Mouse (Mus musculus): ENCODE measurements around the gene Gcnt1.

Gcnt1 gene

GRCm38 (mm10) chr19:17364741-17365140, 7.9 kb downstream of the Gcnt1 start:
- peak; percentile 45 to 66 for DNase-seq

GRCm38 (mm10) chr19:17361181-17361580, 11.5 kb downstream of the Gcnt1 start:
- DNase-seq: no peak

- DNase-seq: no peak
Observed at GRCm38 (mm10) chr19:17359315-17359890, 13.2 kb downstream of the Gcnt1 start.

GRCm38 (mm10) chr19:17357391-17357790, 15.3 kb downstream of the Gcnt1 start:
- no peak for DNase-seq

- DNase-seq: no peak
Observed at GRCm38 (mm10) chr19:17356932-17357331, 15.7 kb downstream of the Gcnt1 start.

- peak; percentile 82 to 89 for DNase-seq
Observed at GRCm38 (mm10) chr19:17355950-17356867, 16.4 kb downstream of the Gcnt1 start.

GRCm38 (mm10) chr19:17355361-17355760, 17.3 kb downstream of the Gcnt1 start:
- peak; percentile 28 to 48 for DNase-seq

- DNase-seq: peak; percentile 44 to 53
Observed at GRCm38 (mm10) chr19:17354797-17355196, 17.8 kb downstream of the Gcnt1 start.

- DNase-seq: no peak
Observed at GRCm38 (mm10) chr19:17354362-17354761, 18.3 kb downstream of the Gcnt1 start.

- DNase-seq: no peak
Observed at GRCm38 (mm10) chr19:17353727-17354126, 18.9 kb downstream of the Gcnt1 start.

- no peak for DNase-seq
Observed at GRCm38 (mm10) chr19:17347852-17348251, 24.8 kb downstream of the Gcnt1 start.

- no peak for DNase-seq
Observed at GRCm38 (mm10) chr19:17346716-17347474, 25.7 kb downstream of the Gcnt1 start.

- DNase-seq: no peak
Observed at GRCm38 (mm10) chr19:17344881-17345280, 27.8 kb downstream of the Gcnt1 start.

GRCm38 (mm10) chr19:17339563-17339962, 33.1 kb downstream of the Gcnt1 start:
- DNase-seq: no peak

- DNase-seq: no peak
Observed at GRCm38 (mm10) chr19:17337057-17337679, 35.5 kb downstream of the Gcnt1 start.

GRCm38 (mm10) chr19:17336646-17337045, 36.0 kb downstream of the Gcnt1 start:
- no peak for DNase-seq

- no peak for DNase-seq
Observed at GRCm38 (mm10) chr19:17334644-17335333, 37.9 kb downstream of the Gcnt1 start.

GRCm38 (mm10) chr19:17333043-17333442, 39.6 kb downstream of the Gcnt1 start:
- peak; percentile 41 to 53 for DNase-seq

- no peak for DNase-seq
Observed at GRCm38 (mm10) chr19:17328916-17329315, 43.7 kb downstream of the Gcnt1 start.

- DNase-seq: peak in 1 of 2 experiments; percentile 32
Observed at GRCm38 (mm10) chr19:17327881-17328404, 44.7 kb downstream of the Gcnt1 start.

GRCm38 (mm10) chr19:17323689-17324241, 48.9 kb downstream of the Gcnt1 start:
- DNase-seq: no peak

Measured in cerebellum, postnatal 25 days (tissue).